Mouse (Mus musculus): ENCODE data around the gene Anxa1. TPM values are rescaled to one million over a fixed set of nuclear protein-coding genes. Genes with fewer than 3 reads are reported as not detected.

Gene Anxa1
- 10 to 100 TPM in 1 of 3 experiments, 1 to 10 TPM in 2; 6.1 to 16.1 (median 6.9) TPM for polyA plus RNA-seq (2017; shearing (Covaris generic))

DNA sequence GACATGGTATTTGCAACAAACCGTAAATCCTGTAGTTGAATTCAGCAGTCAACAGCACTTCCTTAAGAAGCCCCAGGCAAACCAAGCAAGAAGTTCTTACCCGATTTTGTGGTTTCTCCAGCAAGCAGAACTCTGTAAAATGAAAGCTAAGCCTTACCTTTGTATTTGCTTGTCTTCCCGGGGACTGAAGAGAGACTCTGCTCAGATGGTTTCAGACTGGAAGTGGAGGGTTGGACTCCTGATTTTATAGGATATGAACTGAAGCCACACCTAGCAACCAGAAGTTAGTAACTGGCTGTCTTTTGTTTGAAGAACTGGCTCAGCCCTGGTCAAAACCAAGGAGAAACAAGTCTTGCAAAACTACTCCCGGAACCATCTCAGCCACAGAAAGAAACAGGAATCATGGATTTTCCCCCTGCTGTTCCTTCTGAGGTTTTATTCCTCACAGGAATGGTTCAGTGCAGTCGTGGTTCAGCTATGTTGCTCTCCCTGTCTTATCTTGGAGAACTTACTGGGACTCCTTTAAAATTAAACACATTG lies at the start of gene Anxa1:
Anxa1 (minus strand) TSS at position 490 of the 540 bp plus-strand sequence.
- no peak for ATAC-seq

DNA sequence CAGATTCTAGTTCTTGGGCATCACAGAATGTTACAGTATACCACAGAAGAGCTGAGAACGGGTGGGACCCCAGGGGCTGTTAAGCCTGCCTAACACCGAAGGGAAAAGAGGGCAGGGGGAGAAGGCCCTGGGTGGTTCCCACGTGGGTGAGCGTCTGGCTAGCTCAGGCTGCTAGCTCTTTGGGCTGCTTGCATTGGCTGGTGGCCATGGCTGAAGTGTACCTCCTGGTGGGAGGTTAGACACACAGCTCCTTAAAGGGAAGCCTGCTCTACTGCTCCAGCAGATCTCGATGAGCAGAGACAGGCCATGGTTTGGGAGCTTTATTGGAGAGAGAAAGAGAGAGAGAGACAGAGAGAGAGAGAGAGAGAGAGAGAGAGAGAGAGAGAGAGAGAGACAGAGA lies 46.3 kb upstream of the Anxa1 start:
- no peak for ATAC-seq

DNA sequence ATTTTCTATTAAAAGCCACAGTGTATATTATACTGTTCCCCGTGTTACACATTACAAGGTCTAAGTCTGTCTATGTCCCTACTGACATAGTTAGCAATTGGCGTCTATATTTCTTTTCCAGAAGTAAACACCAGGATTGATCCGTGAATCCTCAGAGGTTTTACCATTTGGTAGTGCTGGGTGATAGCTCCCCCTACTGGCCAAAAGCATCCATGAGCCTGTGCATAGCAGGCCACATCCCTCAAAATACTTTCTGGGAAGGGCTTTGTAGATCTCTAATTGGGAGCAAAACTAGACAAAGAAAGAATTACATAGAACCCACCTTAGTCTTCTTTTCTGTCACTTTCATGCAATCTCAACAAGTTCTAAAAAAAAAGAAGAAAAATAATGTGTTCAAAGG lies 43.8 kb upstream of the Anxa1 start:
- peak; percentile 32 for ATAC-seq

DNA sequence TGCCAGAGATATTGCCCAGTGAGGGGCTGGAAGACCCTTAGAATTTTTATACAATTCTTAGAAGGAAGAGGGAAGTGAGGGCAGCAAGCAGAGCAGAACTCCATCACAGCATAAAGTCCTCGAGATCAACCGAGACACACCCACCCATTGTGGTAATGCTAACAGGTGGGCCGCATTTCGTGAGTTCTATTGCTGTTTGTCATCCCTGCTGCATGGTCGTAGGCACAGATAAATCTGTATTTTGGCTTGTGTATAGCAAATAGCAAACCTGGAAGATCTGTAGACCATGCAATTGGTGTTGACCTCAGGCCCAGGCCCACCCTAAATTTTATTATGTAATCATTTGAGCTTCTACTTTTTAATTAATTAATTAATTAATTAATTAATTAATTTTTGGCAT lies 43.2 kb upstream of the Anxa1 start:
- ATAC-seq = no peak

DNA sequence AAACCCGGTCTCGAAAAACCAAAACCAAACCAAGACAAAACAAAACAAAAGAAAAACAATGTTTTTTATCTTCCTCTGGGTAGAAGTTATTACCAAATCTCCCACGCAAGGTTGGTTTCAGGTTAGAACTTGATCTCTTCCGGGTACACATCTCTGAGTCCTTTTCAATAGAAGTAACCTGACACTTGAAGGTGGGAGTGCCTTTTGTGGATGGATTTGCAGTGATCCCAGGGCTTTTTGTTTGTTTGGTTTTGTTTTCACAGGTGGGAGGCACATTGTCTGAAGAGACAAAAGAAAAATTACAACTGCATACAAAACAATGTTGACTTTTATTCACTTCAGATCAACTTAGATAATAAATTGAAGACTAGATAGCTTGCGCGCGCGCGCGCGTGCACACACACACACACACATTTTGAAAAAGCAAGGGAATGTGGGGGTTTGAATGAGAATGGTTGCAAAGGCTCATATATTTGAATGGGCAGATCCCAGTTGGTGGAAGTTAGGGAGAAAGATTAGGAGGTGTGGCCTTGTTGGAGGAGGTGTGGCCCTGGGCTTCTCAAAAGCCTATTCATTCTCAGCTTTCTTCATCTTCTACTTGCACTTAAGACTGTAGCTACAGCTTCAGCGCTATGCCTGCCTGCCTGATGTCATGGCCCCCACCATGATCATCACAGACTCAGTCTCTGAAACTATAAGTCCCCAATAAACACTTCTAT lies 35.9 kb upstream of the Anxa1 start:
- no peak for ATAC-seq

DNA sequence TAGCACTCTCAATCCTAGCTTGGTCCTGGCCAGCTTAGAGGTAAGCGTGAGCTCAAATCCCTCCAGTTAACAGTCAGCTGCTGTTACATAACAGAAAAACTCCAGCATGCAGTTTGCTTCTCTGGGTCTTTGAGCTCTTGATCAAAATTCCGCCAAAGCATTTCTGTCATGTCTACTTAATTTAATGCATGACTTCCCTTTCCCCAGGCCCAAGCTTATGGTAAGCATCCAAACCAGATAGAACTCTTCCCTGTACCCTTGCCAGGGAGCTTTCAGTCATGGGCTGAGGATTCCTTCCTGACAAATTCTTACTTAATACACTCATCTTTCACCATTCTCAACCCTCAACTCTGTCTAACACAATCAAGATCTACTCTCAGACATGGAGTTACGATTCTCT lies 20.5 kb upstream of the Anxa1 start:
- ATAC-seq = no peak

DNA sequence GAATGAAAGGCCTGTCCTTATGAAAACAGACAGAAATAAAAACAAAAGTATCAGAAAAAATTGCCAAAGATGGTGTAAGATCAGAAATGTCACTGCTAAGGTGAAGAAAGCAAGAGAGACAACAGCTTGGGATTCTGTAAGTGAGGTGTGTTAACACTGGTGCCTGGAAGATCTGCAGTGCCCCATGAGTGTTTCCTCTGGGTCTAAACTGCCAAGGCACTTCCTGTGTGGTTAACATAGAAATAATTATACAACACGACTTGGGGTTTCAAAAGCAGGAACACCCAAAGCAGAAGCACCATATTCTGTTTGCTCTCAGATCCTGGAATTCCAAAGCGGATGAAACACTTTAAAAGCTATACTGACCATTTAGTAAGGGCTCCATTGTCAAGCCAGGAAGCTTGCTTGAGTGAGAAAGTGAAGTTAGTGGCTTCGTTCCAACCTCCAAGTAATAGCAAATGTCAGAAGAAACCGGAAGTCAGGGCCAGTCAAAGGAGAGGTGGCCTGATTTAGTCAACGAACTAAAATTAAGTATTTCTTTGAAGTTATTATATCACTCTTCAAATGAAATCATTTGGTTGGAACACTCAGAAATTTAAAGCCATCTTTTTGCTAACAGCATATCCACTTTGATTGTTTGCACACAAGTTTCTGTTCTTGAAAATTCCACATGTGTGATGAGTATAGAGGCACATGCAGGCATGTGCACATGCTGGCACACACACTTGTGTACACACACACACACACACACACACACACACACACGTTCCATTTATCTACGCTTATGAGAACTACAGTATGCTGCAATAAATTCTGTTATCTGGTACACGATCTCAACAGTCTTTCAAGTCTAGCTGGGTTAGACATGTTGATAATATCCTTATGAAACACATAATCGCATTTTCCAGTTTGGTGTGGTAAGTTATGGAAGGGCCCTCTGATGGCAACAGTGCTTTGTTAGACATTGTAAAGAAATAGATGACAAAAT lies 19.1 kb upstream of the Anxa1 start:
- ATAC-seq = peak; percentile 60

DNA sequence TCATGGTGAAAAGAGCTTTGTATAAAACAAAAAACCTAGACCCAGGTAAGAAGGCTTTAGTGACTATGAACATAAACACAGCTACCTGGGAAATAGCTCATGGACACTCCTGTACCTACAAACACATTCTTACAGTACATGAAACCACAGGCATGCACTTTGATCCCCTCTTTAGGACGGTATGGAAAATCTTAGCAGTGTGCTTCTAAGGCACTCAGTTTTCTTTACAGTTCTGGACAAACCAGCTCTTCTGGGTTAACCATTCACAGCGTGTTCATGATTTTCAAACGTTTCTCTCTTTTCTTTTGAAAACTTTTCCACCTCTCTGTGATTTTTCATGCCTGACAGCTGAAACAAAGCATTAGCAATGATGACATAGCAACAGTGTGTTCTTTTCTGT lies 15.7 kb upstream of the Anxa1 start:
- ATAC-seq = no peak

DNA sequence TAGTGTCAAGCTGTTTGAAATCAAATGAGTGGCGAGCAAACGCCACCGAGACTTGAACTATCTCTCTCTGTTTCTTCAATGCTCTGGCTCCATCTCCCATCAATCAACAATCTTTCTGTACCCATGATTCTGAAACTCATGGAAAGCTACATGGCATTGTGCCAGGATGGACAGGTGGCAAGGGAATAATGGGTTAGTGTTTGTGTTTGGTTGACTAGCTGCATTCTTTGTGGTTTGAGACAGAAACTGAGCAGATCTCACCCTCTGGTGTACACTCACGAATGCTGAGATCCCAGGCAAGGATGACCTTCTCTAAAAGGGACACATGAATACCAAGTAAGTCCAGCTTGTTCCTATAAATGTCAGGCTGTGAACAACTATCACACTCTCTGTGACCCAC lies 14.3 kb upstream of the Anxa1 start:
- no peak for ATAC-seq

DNA sequence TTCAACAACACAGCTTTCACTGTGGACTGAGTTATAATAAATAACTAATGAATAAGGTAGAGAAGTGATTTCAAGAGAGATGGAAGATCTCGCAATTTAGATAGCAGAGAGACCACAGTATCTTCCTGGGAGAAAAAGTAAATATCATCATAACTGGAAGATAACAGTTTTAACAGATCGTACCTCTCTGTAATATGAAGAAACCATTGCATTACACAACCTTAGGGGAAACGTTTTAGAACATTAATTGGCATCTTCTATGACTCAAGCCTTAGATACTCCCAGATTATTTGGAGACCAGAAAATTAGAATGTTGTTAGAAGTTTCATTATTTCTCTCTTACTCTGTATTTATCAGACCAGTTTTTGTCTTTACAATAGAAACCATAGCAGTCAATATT lies 13.0 kb upstream of the Anxa1 start:
- no peak for ATAC-seq

DNA sequence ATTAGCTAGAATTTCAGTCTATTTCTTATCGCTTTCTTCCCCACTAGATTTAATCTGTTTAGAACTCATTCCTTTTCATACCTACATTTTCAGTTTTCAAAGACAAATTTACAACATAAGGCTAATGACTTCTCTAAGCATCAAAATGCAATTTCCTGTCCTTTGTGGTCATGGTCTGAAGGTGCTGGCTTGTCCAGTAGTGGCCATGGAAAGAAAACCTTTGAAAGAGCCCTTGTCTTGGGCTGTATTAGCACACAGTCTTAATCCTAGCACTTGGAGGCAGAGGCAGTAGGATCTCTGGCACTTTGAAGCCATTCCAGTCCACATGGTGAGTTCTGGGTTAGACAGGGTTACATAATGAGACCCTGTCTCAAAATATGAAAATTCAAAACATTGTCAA lies 12.5 kb upstream of the Anxa1 start:
- no peak for ATAC-seq

DNA sequence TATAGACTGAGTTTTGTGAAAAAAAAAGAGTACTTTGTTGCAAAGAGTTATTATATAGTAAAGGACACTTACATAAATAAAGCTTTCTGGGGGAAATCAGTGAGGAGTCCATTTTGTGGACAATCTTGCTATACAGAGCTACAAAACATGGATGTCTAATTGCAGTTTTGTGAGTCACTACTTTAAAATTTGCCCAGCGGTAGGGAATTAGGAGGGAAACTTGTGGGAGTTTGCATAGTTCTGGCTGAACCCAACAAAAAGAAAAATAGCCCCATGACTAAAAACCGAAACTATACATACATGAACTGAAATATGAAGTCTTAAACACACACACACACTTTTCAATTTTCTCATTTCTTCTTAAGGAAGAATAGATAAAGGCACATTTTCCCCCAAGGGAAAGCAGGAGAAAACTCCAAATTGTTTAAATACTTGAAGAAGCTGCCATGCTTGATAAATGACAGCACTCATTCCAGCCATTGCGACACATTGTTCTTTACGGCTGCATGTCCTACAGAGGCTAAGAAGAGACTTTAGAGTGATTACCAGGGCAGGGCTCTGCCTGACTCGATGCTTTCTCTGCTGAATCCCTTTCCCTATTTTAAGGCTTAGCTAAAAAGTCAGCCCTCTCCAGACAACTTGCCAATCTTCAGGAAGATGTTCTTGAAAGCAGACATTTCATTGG lies 11.9 kb upstream of the Anxa1 start:
- ATAC-seq = no peak

DNA sequence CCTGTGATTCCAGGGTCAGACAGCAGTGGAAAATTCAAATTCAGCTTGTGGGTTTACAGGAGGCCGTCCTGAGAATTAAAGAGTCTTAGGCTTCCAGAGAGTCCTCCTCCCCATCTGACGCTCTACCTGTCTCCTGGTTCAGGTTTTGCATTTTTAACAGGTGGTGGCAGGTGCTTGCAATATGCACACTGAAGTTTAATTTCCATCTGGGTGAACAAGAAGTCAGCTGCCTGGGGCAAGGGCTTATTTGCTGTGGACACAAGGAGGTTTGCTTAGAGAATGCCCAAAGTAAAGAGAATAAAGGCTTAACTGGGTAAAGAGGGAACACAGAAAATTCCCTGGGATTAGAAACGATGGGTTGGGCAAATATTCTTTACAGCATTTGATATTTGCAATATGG lies 11.2 kb upstream of the Anxa1 start:
- no peak for ATAC-seq

DNA sequence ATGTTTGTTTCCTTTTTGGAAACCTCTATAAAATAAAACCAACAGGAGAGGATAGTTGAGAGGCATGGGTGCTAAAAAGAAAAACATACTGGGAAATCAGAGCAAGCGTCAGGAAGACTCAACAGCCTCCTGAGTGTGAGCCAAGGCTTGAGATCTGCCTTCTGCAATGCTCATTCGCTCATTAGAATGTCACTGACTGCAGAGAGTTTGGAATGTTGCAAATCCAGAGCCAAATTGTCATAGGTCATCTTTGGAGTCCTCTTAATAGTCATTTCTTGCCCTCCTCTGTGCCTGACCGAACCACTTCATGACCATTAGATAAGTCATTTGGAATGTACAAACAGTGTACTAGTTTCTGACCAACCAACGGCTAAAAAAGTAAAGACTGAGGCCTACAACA lies 8.4 kb upstream of the Anxa1 start:
- ATAC-seq = no peak

DNA sequence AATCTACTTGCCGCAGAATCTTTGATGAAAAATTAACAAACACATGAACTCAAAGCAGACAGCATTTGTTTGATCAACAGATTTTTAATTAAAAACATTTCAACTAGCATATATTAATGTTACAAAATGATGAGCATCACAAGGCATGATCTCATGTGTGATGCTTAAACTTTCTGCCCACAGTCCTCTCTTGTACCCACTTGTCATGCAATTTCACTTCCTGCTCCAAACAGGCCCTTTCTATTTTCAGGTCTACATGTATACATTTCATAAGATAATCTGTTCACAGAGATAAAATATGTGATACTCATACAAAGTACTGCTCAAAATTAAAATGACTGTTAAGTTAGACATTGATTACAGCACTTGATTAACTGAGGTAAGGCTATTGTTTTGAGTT lies 6.3 kb upstream of the Anxa1 start:
- ATAC-seq = no peak

DNA sequence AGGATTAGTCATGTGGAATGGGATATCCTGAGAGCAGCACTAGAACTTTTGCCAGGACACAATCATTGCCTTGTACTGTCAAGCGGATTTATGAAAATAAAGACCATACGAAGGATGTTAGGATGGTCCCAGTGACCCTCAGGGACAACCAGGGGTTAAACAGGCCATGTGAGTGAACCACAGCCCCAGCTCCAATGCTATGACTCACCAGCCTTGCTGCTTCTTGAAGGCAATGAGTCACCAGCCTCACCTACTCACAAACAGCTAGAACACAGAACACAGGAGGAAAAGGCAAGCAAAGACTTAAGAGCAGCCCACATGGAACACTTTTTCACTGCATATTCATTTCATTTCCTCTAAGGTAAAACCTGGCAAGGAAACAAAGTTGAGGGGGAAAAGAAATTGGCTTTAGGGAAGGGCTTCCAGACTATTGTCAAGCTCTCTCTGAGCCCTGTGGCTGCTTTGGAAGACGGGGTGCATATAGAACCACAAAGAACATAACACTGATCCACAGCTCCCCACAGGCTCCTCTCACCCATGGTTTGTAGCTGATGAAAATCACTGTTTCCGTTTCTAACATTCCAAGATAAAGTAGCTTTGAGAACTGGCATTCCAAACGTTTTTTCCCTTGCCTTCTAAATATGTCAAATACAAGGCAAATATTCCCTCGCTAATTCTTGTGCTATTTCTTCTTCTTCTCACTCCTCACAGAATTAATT lies 3.0 kb upstream of the Anxa1 start:
- no peak for ATAC-seq

DNA sequence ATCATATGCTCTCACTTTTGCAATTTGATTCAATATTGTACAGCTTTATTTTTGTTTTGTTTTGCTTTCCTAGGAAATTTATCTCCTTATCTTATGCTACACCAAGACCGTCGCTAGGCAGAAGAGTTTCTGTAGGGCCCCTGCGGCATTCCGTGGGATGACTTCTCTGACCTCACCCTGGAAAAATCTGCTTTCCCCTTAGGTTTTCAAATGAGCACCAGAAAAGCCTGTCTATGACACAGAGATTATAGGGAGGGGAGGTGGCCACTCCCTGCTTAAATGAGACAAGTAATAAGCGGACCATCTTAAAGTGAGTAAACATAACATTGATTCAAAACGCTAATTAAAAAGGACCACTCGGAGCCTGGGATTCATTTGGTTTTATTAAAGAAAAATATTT lies 1.0 kb downstream of the Anxa1 start:
- no peak for ATAC-seq

DNA sequence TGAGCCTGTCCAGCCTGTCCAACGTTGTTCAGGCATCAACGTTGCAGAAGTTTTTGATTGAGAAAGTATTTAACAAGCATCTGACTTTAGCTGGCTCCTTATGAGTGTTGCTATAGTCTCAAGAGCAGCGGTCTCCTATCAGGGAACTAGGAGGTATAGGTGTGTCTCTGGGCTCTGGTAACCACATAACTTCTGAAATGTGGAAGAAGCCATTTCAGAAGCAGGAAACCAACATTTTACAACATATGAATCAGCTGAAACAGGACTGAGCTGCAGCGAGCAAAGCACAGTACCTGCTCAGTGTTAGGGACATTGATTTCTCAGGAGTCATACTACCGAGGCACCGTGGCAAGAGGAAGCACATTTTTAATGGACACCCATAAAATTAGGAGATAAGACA lies 1.5 kb downstream of the Anxa1 start:
- ATAC-seq = no peak

DNA sequence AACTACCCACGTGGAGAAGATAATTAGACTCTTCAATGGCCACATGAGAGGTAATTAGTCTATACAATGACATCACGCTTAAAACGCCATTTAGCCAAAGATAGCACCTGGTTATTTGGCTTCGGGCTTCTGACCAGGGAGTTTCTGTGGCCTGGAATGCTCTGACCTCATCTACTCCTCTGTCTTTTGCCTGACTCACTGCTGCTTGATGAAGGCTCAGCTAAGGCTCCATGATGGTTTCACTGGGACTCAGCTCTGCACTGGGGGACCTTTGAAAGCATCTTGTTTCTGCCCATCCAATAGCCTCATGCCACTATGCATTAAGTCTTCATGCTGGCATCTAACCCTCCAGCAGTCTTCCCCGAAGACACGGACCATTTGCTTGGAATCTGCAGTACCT lies 2.5 kb downstream of the Anxa1 start:
- ATAC-seq = no peak

DNA sequence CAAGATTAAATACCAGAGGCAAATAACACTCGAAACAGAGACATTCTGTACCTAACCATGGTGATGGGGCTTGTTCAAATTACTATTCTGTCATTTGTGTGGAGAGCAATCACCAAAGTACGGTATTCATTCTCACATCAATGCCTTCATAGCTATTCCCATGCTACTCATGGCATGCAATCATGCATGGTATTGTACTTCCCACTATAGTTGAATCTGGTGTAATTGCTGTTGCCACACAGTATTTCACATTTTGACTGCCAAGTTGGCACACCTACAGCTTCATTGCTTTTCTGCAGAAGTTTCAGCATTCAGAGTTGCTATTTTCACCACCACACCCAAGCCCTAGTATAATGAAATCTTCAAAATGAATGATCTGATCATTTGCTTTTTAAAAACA lies 4.4 kb downstream of the Anxa1 start:
- ATAC-seq = no peak

DNA sequence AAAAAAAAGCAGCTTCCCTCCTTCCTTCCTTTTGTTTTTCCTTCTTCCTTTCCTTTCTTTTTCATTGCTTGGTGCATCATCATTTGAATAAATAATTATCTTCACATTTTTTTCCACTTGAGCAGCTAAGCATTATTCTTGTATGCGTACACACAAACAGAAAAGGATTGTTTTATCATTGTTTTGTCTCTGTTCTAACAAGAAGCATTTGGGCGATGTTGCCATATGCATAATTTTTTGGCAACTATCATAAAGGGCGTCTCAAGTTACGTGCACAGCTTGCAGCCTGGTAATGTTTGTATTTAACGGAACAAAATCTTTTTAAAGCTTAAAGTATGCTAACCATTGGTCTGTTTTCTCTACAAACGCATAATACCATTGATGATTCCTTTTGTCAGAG lies 5.1 kb downstream of the Anxa1 start:
- ATAC-seq = no peak

DNA sequence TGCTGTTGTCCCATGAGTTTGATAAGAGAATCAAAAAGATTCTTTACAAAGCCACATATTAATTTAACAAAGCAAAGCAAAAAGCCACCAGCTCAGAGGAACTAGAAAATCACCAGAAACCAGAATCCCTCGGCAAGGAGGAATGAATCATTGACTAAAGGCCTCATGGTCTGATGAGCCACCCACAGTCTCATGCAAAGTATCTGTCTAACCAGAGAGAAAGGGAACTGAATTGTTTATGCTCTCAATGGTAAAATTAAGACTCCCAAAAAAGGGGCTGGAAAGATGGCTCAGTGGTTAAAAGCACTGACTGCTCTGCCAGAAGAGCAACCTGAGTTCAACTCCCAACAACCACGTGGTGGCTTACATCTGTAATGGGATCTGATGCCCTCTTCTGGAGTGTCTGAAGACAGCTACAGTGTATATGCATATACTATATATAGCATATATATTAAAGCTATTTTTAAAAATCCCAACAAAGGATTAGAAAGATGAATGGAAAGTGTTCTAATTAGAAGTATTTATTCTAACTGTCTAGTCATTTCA lies 9.5 kb downstream of the Anxa1 start:
- no peak for ATAC-seq

All from inflammation-experienced regulatory T-cells, adult 6 months (primary cell).